Mouse (Mus musculus): ENCODE results near the gene Eftud2.
A peak's percentile ranks its signal among the peaks of the same experiment; 100 is the strongest.

Gene Eftud2

GRCm38 (mm10) chr11:102819021-102819782 lies 61.6 kb downstream of the Eftud2 start, which contains the start of gene Gjc1:
Gene Gjc1 (minus strand): TSS chr11:102819700.
- DNase-seq (ENCODE audit: low spot score): peak; percentile 28

- DNase-seq (ENCODE audit: low spot score): no peak
These were observed 62.4 kb downstream of the Eftud2 start for GRCm38 (mm10) chr11:102818121-102819020.

- DNase-seq (ENCODE audit: low spot score): no peak
These were observed 65.9 kb downstream of the Eftud2 start for GRCm38 (mm10) chr11:102814881-102815280.

GRCm38 (mm10) chr11:102810721-102811485 lies 69.9 kb downstream of the Eftud2 start:
- no peak for DNase-seq (ENCODE audit: low spot score)

- no peak for DNase-seq (ENCODE audit: low spot score)
These were observed 72.5 kb downstream of the Eftud2 start for GRCm38 (mm10) chr11:102808246-102808645.

- DNase-seq (ENCODE audit: low spot score): no peak
These were observed 77.3 kb downstream of the Eftud2 start for GRCm38 (mm10) chr11:102803453-102803852.

- no peak for DNase-seq (ENCODE audit: low spot score)
These were observed 86.6 kb downstream of the Eftud2 start for GRCm38 (mm10) chr11:102794157-102794556.

- no peak for DNase-seq (ENCODE audit: low spot score)
These were observed 88.9 kb downstream of the Eftud2 start for GRCm38 (mm10) chr11:102791682-102792445.

All from ovary, adult 18-20 months (tissue).